Mouse (Mus musculus): ENCODE data around the gene Samt4. TPM values are rescaled to one million over a fixed set of nuclear protein-coding genes. Genes with fewer than 3 reads are reported as not detected.
"Not testable (repeated sequence)": the region's sequence is repeated elsewhere in the genome, so short reads cannot be mapped to it uniquely, and the experiment has no call there.

The Samt4 gene
- total RNA-seq (2012; rRNA removed): not detected in 2 replicates
- polyA plus RNA-seq (2012; ENCODE audit: insufficient read depth in 1 of 2, insufficient read length in 2 of 2, low read depth in 1 of 2, low replicate concordance in 2 of 2, missing spikeins in 1 of 2): not detected

- no peak within 1 kb of the TSS for H3K9ac ChIP-seq (ENCODE audit: control insufficient read depth, low read depth, low read length, poor library complexity, severe bottlenecking)
- H3K4me1 ChIP-seq (ENCODE audit: control insufficient read depth in 1 of 2, insufficient read depth in 2 of 2, low read length in 2 of 2): no peaks in the 10 kb centered on the region
- H3K4me3 ChIP-seq (ENCODE audit: control insufficient read depth in 1 of 2, insufficient read depth in 1 of 2, low read depth in 2 of 2, low read length in 2 of 2): no peak within 1 kb of the TSS
- H3K27me3 ChIP-seq (ENCODE audit: control insufficient read depth in 1 of 2, insufficient read depth in 2 of 2, low read length in 2 of 2): no peaks in the 10 kb centered on the region
- H3K79me2 ChIP-seq (ENCODE audit: control insufficient read depth, insufficient read depth, low read length, poor library complexity): no peaks in the 10 kb centered on the region
- TF ChIP-seq CHD2 (IDR thresholded peaks at IDR 0.05; ENCODE audit: low read length) (no peak), MEF2A (IDR thresholded peaks at IDR 0.05; ENCODE audit: extremely low read depth, insufficient replicate concordance, low read depth, low read length, poor library complexity, severe bottlenecking) (no peak), NRF1 (IDR thresholded peaks at IDR 0.05; ENCODE audit: insufficient read depth, low read depth, low read length, poor library complexity, severe bottlenecking) (no peak), KAT2A (conservative IDR thresholded peaks at IDR 0.05; ENCODE audit: low read depth, low read length) (no peak)
- no peak within 1 kb of the TSS for H3K27ac ChIP-seq (ENCODE audit: control insufficient read depth, low read depth, low read length)
- H3K9me3 ChIP-seq (replicated peaks; ENCODE audit: insufficient read depth, low read length): no peaks in the 10 kb centered on the region
- no peaks in the 10 kb centered on the region for H3K36me3 ChIP-seq (ENCODE audit: control insufficient read depth in 1 of 2, insufficient read depth in 2 of 2, low read length in 2 of 2)
- no peak for DNase-seq (ENCODE audit: low read depth, low spot score)
Observed at GRCm38 (mm10) chrX:154481702-154482101, at the start of gene Samt4. Gene Samt4, plus strand, starts transcription at chrX:154482002.

GRCm38 (mm10) chrX:154443696-154444095 lies 38.1 kb upstream of the Samt4 start:
- H3K9ac ChIP-seq (ENCODE audit: control insufficient read depth, low read depth, low read length, poor library complexity, severe bottlenecking); H3K4me1 ChIP-seq (ENCODE audit: control insufficient read depth in 1 of 2, insufficient read depth in 2 of 2, low read length in 2 of 2): not testable (repeated sequence)

GRCm38 (mm10) chrX:154468386-154468785 lies 13.4 kb upstream of the Samt4 start:
- not testable (repeated sequence) for DNase-seq (ENCODE audit: low read depth, low spot score); H3K79me2 ChIP-seq (ENCODE audit: control insufficient read depth, insufficient read depth, low read length, poor library complexity); H3K4me3 ChIP-seq (ENCODE audit: control insufficient read depth in 1 of 2, insufficient read depth in 1 of 2, low read depth in 2 of 2, low read length in 2 of 2)

More at GRCm38 (mm10) chrX:154443696-154444095, 38.1 kb upstream of the Samt4 start:
- H3K27me3 ChIP-seq (ENCODE audit: control insufficient read depth in 1 of 2, insufficient read depth in 2 of 2, low read length in 2 of 2); H3K36me3 ChIP-seq (ENCODE audit: control insufficient read depth in 1 of 2, insufficient read depth in 2 of 2, low read length in 2 of 2); H3K79me2 ChIP-seq (ENCODE audit: control insufficient read depth, insufficient read depth, low read length, poor library complexity); H3K9me3 ChIP-seq (replicated peaks; ENCODE audit: insufficient read depth, low read length); H3K4me3 ChIP-seq (ENCODE audit: control insufficient read depth in 1 of 2, insufficient read depth in 1 of 2, low read depth in 2 of 2, low read length in 2 of 2); H3K27ac ChIP-seq (ENCODE audit: control insufficient read depth, low read depth, low read length); DNase-seq (ENCODE audit: low read depth, low spot score): not testable (repeated sequence)

More at GRCm38 (mm10) chrX:154468386-154468785, 13.4 kb upstream of the Samt4 start:
- not testable (repeated sequence) for H3K9me3 ChIP-seq (replicated peaks; ENCODE audit: insufficient read depth, low read length); H3K27ac ChIP-seq (ENCODE audit: control insufficient read depth, low read depth, low read length); H3K27me3 ChIP-seq (ENCODE audit: control insufficient read depth in 1 of 2, insufficient read depth in 2 of 2, low read length in 2 of 2); H3K36me3 ChIP-seq (ENCODE audit: control insufficient read depth in 1 of 2, insufficient read depth in 2 of 2, low read length in 2 of 2); H3K9ac ChIP-seq (ENCODE audit: control insufficient read depth, low read depth, low read length, poor library complexity, severe bottlenecking); H3K4me1 ChIP-seq (ENCODE audit: control insufficient read depth in 1 of 2, insufficient read depth in 2 of 2, low read length in 2 of 2)

Other genes starting within 250 kb of the Samt4 start
- not detected in 2 replicates for gene 4930524N10Rik, start 138.6 kb upstream of the Samt4 start, total RNA-seq (2012; rRNA removed)
- not detected for gene 4930524N10Rik, start 138.6 kb upstream of the Samt4 start, polyA plus RNA-seq (2012; ENCODE audit: insufficient read depth in 1 of 2, insufficient read length in 2 of 2, low read depth in 1 of 2, low replicate concordance in 2 of 2, missing spikeins in 1 of 2)
- gene Samt2, start 97.4 kb downstream of the Samt4 start, total RNA-seq (2012; rRNA removed): not detected in 2 replicates
- gene Samt2, start 97.4 kb downstream of the Samt4 start, polyA plus RNA-seq (2012; ENCODE audit: insufficient read depth in 1 of 2, insufficient read length in 2 of 2, low read depth in 1 of 2, low replicate concordance in 2 of 2, missing spikeins in 1 of 2): not detected